Comparison of ENCODE assay signal across 8 mouse cellular contexts in genomic region chr16:30120330-30121265, GRCm38 (mm10). TPM values are rescaled to one million over a fixed set of nuclear protein-coding genes. Genes with fewer than 3 reads are reported as not detected.
A peak's percentile ranks its signal among the peaks of the same experiment; 100 is the strongest.
DNase-seq lines count a peak whose midpoint lies in the region; ATAC-seq and TF ChIP-seq lines count a peak whose summit lies in the region.
"Had no signal": no experiment of that assay in that cellular context is flagged by ENCODE, and none has a peak within 500 bp of the region (broad histone marks: within the 10 kb centered on the region; RNA-seq: fewer than 3 reads in every experiment).

No protein-coding gene starts in this region.

- peak overlapping the region; percentile 26; the same call in 1 of the 2 replicates for H3K9ac ChIP-seq in ES-Bruce4 (ENCODE audit: low read depth, poor library complexity, severe bottlenecking)
- H3K9ac ChIP-seq in forebrain, embryonic 15.5 days (replicated peaks) = no peak overlapping the region

- no peaks in the 10 kb centered on the region for H3K9me3 ChIP-seq in E14TG2a.4 (ENCODE audit: low read length)
- no peaks in the 10 kb centered on the region for H3K9me3 ChIP-seq in ES-Bruce4 (replicated peaks; ENCODE audit: control insufficient read depth, insufficient read depth, low read length, poor library complexity, severe bottlenecking)
- no peaks in the 10 kb centered on the region for H3K9me3 ChIP-seq in forebrain, embryonic 15.5 days
- H3K9me3 ChIP-seq in midbrain, embryonic 10.5 days (replicated peaks) = no peaks in the 10 kb centered on the region

- ATAC-seq in forebrain, embryonic 15.5 days (replicated peaks) = no peak

- H3K36me3 ChIP-seq in E14TG2a.4 (ENCODE audit: insufficient read depth, low read length) (no peaks in the 10 kb centered on the region), ES-Bruce4 (ENCODE audit: control insufficient read depth, insufficient read depth, low read length, poor library complexity, severe bottlenecking) (no peaks in the 10 kb centered on the region)
- H3K36me3 ChIP-seq in forebrain, embryonic 15.5 days = no peaks in the 10 kb centered on the region
- no peaks in the 10 kb centered on the region for H3K36me3 ChIP-seq in midbrain, embryonic 10.5 days

- DNase-seq in midbrain, embryonic 10.5 days (ENCODE audit: low spot score) = peak; percentile 73
- no peak for DNase-seq in cerebellum, adult 18-20 months
- no peak for DNase-seq in gastrocnemius, postnatal 4 days (ENCODE audit: low spot score in 2 of 2)
- DNase-seq in left cerebral cortex, postnatal 25 days (ENCODE audit: low spot score in 2 of 2) = no peak
- DNase-seq: kidney, postnatal 36 days had no signal

- TF ChIP-seq CTCF in E14TG2a.4 (conservative IDR thresholded peaks at IDR 0.05; ENCODE audit: low read length) = no peak
- no peak for TF ChIP-seq CTCF in ES-Bruce4 (IDR thresholded peaks at IDR 0.05; ENCODE audit: low read depth, low read length)

- no peak for TF ChIP-seq EP300 in ES-Bruce4 (IDR thresholded peaks at IDR 0.05; ENCODE audit: insufficient read depth, low read depth, low read length)

- peaks cover 51% of the 10 kb centered on the region for H3K27me3 ChIP-seq in E14TG2a.4 (ENCODE audit: insufficient read depth, low read length)
- no peaks in the 10 kb centered on the region for H3K27me3 ChIP-seq in ES-Bruce4 (ENCODE audit: control insufficient read depth, insufficient read depth, low read length, poor library complexity, severe bottlenecking)
- H3K27me3 ChIP-seq in forebrain, embryonic 15.5 days = peaks cover 41% of the 10 kb centered on the region
- peaks cover 99% of the 10 kb centered on the region for H3K27me3 ChIP-seq in midbrain, embryonic 10.5 days (ENCODE audit: low read depth, poor library complexity, severe bottlenecking)

- WGBS in forebrain, embryonic 15.5 days = 4% methylated on average over 30 of the region's 30 CpGs
- WGBS in midbrain, embryonic 10.5 days = under 1% methylated on average over 30 of the region's 30 CpGs

- H3K4me1 ChIP-seq in E14TG2a.4 (replicated peaks; ENCODE audit: low read depth, low read length) (peaks cover 52% of the 10 kb centered on the region), ES-Bruce4 (ENCODE audit: control insufficient read depth, insufficient read depth, low read length) (peaks cover 5% of the 10 kb centered on the region)
- peaks cover 16% of the 10 kb centered on the region for H3K4me1 ChIP-seq in forebrain, embryonic 15.5 days
- H3K4me1 ChIP-seq in midbrain, embryonic 10.5 days = peaks cover 43% of the 10 kb centered on the region

- H3K4me3 ChIP-seq in E14TG2a.4 (replicated peaks; ENCODE audit: low read length) = peak overlapping the region; percentile 39
- H3K4me3 ChIP-seq in ES-Bruce4 (ENCODE audit: low read depth, low read length) = 0 out of 2 replicates have a peak overlapping the region, but pooled peaks have one; percentile 9
- no peak overlapping the region for H3K4me3 ChIP-seq in forebrain, embryonic 15.5 days
- peak overlapping the region; percentile 40 for H3K4me3 ChIP-seq in midbrain, embryonic 10.5 days

- H3K27ac ChIP-seq in ES-Bruce4 (ENCODE audit: insufficient read depth, low read length) = no peak overlapping the region
- H3K27ac ChIP-seq in forebrain, embryonic 15.5 days (replicated peaks) = no peak overlapping the region
- peak overlapping the region; percentile 78 for H3K27ac ChIP-seq in midbrain, embryonic 10.5 days (replicated peaks)

- intact Hi-C loops in left cerebral cortex, postnatal 25 days (cut with DNase I) = no loop called here

- H3K4me2 ChIP-seq in forebrain, embryonic 15.5 days (replicated peaks) = peak overlapping the region; percentile 26

- no peak for TF ChIP-seq POLR2A in ES-Bruce4 (IDR thresholded peaks at IDR 0.05; ENCODE audit: insufficient read depth, low read length)

RNA-seq across cellular contexts. Expression of gene Hes1, which starts 56.4 kb away (rescaled TPM):
- polyA plus RNA-seq in ES-Bruce4 (2011; ENCODE audit: insufficient read depth, insufficient read length, low read depth, missing spikeins) = 37.8 and 41.0 TPM in 2 replicates
- polyA plus RNA-seq in forebrain, embryonic 15.5 days (2015; fragmentation: Nextera tagmentation; extraction: Ambion mirVana) = 16.4 and 18.8 TPM in 2 replicates
- polyA plus RNA-seq in midbrain, embryonic 10.5 days (2016; fragmentation: Nextera tagmentation; extraction: Ambion mirVana) = 32.2 and 42.5 TPM in 2 replicates
- 10 to 100 TPM; 29.5 to 30.0 TPM for total RNA-seq in gastrocnemius, postnatal 4 days (2021)
- 10 to 100 TPM; 13.8 to 16.1 TPM for total RNA-seq in left cerebral cortex, postnatal 25 days (2021)
